Mouse (Mus musculus): ENCODE results near the gene Gucy1a1. TPM values are rescaled to one million over a fixed set of nuclear protein-coding genes. Genes with fewer than 3 reads are reported as not detected.
"Not testable (repeated sequence)": the region's sequence is repeated elsewhere in the genome, so short reads cannot be mapped to it uniquely, and the experiment has no call there.

Gucy1a1 gene
- 1 to 10 TPM; 5.8 to 7.0 TPM for total RNA-seq (2021)
- long read RNA-seq, experiment 1, full-length matches to known transcripts, result 1 of 1 reads
- long read RNA-seq, experiment 1, partial matches to known transcripts, result 0 of 1 reads
- long read RNA-seq, experiment 1, other reads (novel, unspliced or antisense), result 0 of 1 reads
- long read RNA-seq, experiment 2, full-length matches to known transcripts, result 1 of 1 reads
- long read RNA-seq, experiment 2, partial matches to known transcripts, result 0 of 1 reads
- long read RNA-seq, experiment 2, other reads (novel, unspliced or antisense), result 0 of 1 reads

GRCm38 (mm10) chr3:82145126-82145901, at the start of gene Gucy1a1:
Gene Gucy1a1 (minus strand): TSS chr3:82145789.
- intact Hi-C loops (cut with DNase I), result no loop called here
- DNase-seq, result peak; percentile 13 to 17

- intact Hi-C loops (cut with DNase I), result no loop called here
Measured at GRCm38 (mm10) chr3:82191559-82192245, 46.1 kb upstream of the Gucy1a1 start.

GRCm38 (mm10) chr3:82185626-82186025, 40.0 kb upstream of the Gucy1a1 start:
- intact Hi-C loops (cut with DNase I), result no loop called here
- DNase-seq, result no peak

More at GRCm38 (mm10) chr3:82191559-82192245, 46.1 kb upstream of the Gucy1a1 start:
- no peak for DNase-seq

GRCm38 (mm10) chr3:82181500-82181899, 35.9 kb upstream of the Gucy1a1 start:
- no peak for DNase-seq
- intact Hi-C loops (cut with DNase I), result no loop called here

GRCm38 (mm10) chr3:82180253-82180652, 34.7 kb upstream of the Gucy1a1 start:
- DNase-seq, result no peak
- intact Hi-C loops (cut with DNase I), result no loop called here

GRCm38 (mm10) chr3:82175501-82175900, 29.9 kb upstream of the Gucy1a1 start:
- no peak for DNase-seq
- intact Hi-C loops (cut with DNase I), result no loop called here

- intact Hi-C loops (cut with DNase I), result no loop called here
Measured at GRCm38 (mm10) chr3:82167064-82167463, 21.5 kb upstream of the Gucy1a1 start.

GRCm38 (mm10) chr3:82165937-82166336, 20.3 kb upstream of the Gucy1a1 start:
- intact Hi-C loops (cut with DNase I), result no loop called here
- no peak for DNase-seq

More at GRCm38 (mm10) chr3:82167064-82167463, 21.5 kb upstream of the Gucy1a1 start:
- DNase-seq, result no peak

GRCm38 (mm10) chr3:82162992-82163391, 17.4 kb upstream of the Gucy1a1 start:
- intact Hi-C loops (cut with DNase I), result not testable (repeated sequence)

GRCm38 (mm10) chr3:82145978-82146377, 389 bp upstream of the Gucy1a1 start:
- DNase-seq, result no peak
- intact Hi-C loops (cut with DNase I), result no loop called here

More at GRCm38 (mm10) chr3:82162992-82163391, 17.4 kb upstream of the Gucy1a1 start:
- not testable (repeated sequence) for DNase-seq

GRCm38 (mm10) chr3:82144725-82145125, 864 bp downstream of the Gucy1a1 start:
- DNase-seq, result peak in 1 of 2 experiments; percentile 3
- intact Hi-C loops (cut with DNase I), result no loop called here

GRCm38 (mm10) chr3:82140781-82141180, 4.8 kb downstream of the Gucy1a1 start:
- no peak for DNase-seq
- intact Hi-C loops (cut with DNase I), result no loop called here

- DNase-seq, result no peak
- intact Hi-C loops (cut with DNase I), result no loop called here
Measured at GRCm38 (mm10) chr3:82138002-82138667, 7.5 kb downstream of the Gucy1a1 start.

- intact Hi-C loops (cut with DNase I), result no loop called here
- DNase-seq, result no peak
Measured at GRCm38 (mm10) chr3:82135483-82135882, 10.1 kb downstream of the Gucy1a1 start.

GRCm38 (mm10) chr3:82129258-82129657, 16.3 kb downstream of the Gucy1a1 start:
- intact Hi-C loops (cut with DNase I), result no loop called here
- DNase-seq, result no peak

GRCm38 (mm10) chr3:82124567-82124966, 21.0 kb downstream of the Gucy1a1 start:
- intact Hi-C loops (cut with DNase I), result no loop called here

GRCm38 (mm10) chr3:82118916-82119315, 26.7 kb downstream of the Gucy1a1 start:
- no peak for DNase-seq
- intact Hi-C loops (cut with DNase I), result no loop called here

More at GRCm38 (mm10) chr3:82124567-82124966, 21.0 kb downstream of the Gucy1a1 start:
- DNase-seq, result no peak

- DNase-seq, result no peak
- intact Hi-C loops (cut with DNase I), result no loop called here
Measured at GRCm38 (mm10) chr3:82112439-82112838, 33.1 kb downstream of the Gucy1a1 start.

GRCm38 (mm10) chr3:82111986-82112385, 33.6 kb downstream of the Gucy1a1 start:
- intact Hi-C loops (cut with DNase I), result no loop called here

GRCm38 (mm10) chr3:82108951-82109350, 36.6 kb downstream of the Gucy1a1 start:
- no peak for DNase-seq
- intact Hi-C loops (cut with DNase I), result no loop called here

More at GRCm38 (mm10) chr3:82111986-82112385, 33.6 kb downstream of the Gucy1a1 start:
- no peak for DNase-seq

Measured in gastrocnemius, postnatal 36 days (tissue).